Mouse (Mus musculus) thymus, adult 2 months (tissue): ENCODE measurements around the gene Scnn1a. TPM values are rescaled to one million over a fixed set of nuclear protein-coding genes. Genes with fewer than 3 reads are reported as not detected.

ENCODE experiments used
- DNase-seq: peaks from one replicate; pipeline ENCODE4 v3.0.0; 2021
- H3K27ac ChIP-seq: fragments of 200-500 bp; 2 replicates; pipeline ENCODE4 v1.5.1; 2012; ENCODE audit warnings: low read length, control low read depth; ENCODE audit not compliant: control insufficient read depth, insufficient read depth
- H3K27me3 ChIP-seq: fragments of 200-500 bp; 2 replicates; pipeline ENCODE4 v1.6.1; 2012; ENCODE audit warnings: mild to moderate bottlenecking, low read length, moderate library complexity, mixed read lengths; ENCODE audit not compliant: control insufficient read depth, insufficient read depth
- H3K36me3 ChIP-seq: fragments of 200-500 bp; 2 replicates; pipeline ENCODE4 v1.6.1; 2012; ENCODE audit warnings: mild to moderate bottlenecking, low read length, moderate library complexity; ENCODE audit not compliant: control insufficient read depth, insufficient read depth
- H3K4me1 ChIP-seq: fragments of 200-500 bp; replicated peaks from 2 replicates; pipeline ENCODE4 v1.6.1; 2012; ENCODE audit warnings: low read length; ENCODE audit not compliant: control insufficient read depth, insufficient read depth
- H3K4me3 ChIP-seq: fragments of 200-500 bp; 2 replicates; pipeline ENCODE4 v1.5.1; 2012; ENCODE audit warnings: mild to moderate bottlenecking, low read length, control low read depth, moderate library complexity; ENCODE audit not compliant: control insufficient read depth, insufficient read depth
- CTCF ChIP-seq: fragments of 200-500 bp; IDR thresholded peaks from 2 replicates; pipeline ENCODE4 v1.5.1; 2012; ENCODE audit warnings: mild to moderate bottlenecking, control low read depth, low read length, moderate library complexity, borderline replicate concordance; ENCODE audit not compliant: control insufficient read depth, poor library complexity, insufficient read depth; ENCODE audit errors: extremely low read depth
- POLR2A ChIP-seq: fragments of 200-500 bp; IDR thresholded peaks from 2 replicates; pipeline ENCODE4 v1.6.1; 2012; ENCODE audit warnings: mild to moderate bottlenecking, low read length, control low read depth, moderate library complexity; ENCODE audit not compliant: control insufficient read depth, poor library complexity, insufficient read depth; ENCODE audit errors: extremely low read depth
- WGBS: fragments of 180-500 bp; shearing (Covaris S2); methylation state at CpG from one replicate; pipeline ENCODE4 v1.1.7; 2018; 5-methylcytosine and 5-hydroxymethylcytosine counted together
- polyA plus RNA-seq: library from polyadenylated mRNA; depleted of rRNA; stranded (reverse); fragments of >200 nt; gene quantifications from 2 replicates; pipeline ENCODE4 v1.2.3, GENCODE M21; 2012

Gene Scnn1a
- polyA plus RNA-seq, 1 experiment: 32.8 TPM

- H3K36me3 ChIP-seq: no peaks in the 10 kb centered on the region
- no peak overlapping the region for H3K27ac ChIP-seq
- H3K4me1 ChIP-seq: peaks cover 2% of the 10 kb centered on the region; the same call in 1 of the 2 replicates
- 96% methylated on average over 5 of the region's 5 CpGs for WGBS
- no peaks in the 10 kb centered on the region for H3K27me3 ChIP-seq
- no peak for DNase-seq
- no peak overlapping the region for H3K4me3 ChIP-seq
- TF ChIP-seq POLR2A: no peak
- TF ChIP-seq CTCF: no peak
Measured at GRCm38 (mm10) chr6:125307091-125307490, 13.4 kb upstream of the Scnn1a start.

- no peaks in the 10 kb centered on the region; the same call in 1 of the 2 replicates for H3K27me3 ChIP-seq
- H3K4me1 ChIP-seq: peaks cover 6% of the 10 kb centered on the region
- 94% methylated on average over 13 of the region's 13 CpGs for WGBS
- DNase-seq: no peak
- no peaks in the 10 kb centered on the region for H3K36me3 ChIP-seq
- no peak overlapping the region for H3K4me3 ChIP-seq
- H3K27ac ChIP-seq: no peak overlapping the region
- no peak for TF ChIP-seq POLR2A
- TF ChIP-seq CTCF: no peak
Measured at GRCm38 (mm10) chr6:125308921-125309320, 11.5 kb upstream of the Scnn1a start.

GRCm38 (mm10) chr6:125309406-125309805 lies 11.1 kb upstream of the Scnn1a start:
- H3K27me3 ChIP-seq: no peaks in the 10 kb centered on the region; the same call in 1 of the 2 replicates
- H3K4me1 ChIP-seq: peaks cover 10% of the 10 kb centered on the region
- no peak overlapping the region for H3K4me3 ChIP-seq
- no peaks in the 10 kb centered on the region for H3K36me3 ChIP-seq
- WGBS: 91% methylated on average over 5 of the region's 5 CpGs
- H3K27ac ChIP-seq: no peak overlapping the region
- TF ChIP-seq POLR2A (no peak), CTCF (no peak)
- DNase-seq: no peak

GRCm38 (mm10) chr6:125312171-125312570 lies 8.3 kb upstream of the Scnn1a start:
- WGBS: 94% methylated on average over 9 of the region's 9 CpGs
- Histone ChIP-seq H3K27ac (no peak overlapping the region), H3K36me3 (no peaks in the 10 kb centered on the region)

GRCm38 (mm10) chr6:125312581-125313355 lies 7.7 kb upstream of the Scnn1a start:
- Histone ChIP-seq H3K27ac (no peak overlapping the region), H3K4me1 (peaks cover 11% of the 10 kb centered on the region), H3K27me3 (no peaks in the 10 kb centered on the region; the same call in 1 of the 2 replicates), H3K36me3 (no peaks in the 10 kb centered on the region), H3K4me3 (peak overlapping the region; percentile 39)
- no peak for TF ChIP-seq POLR2A
- no peak for TF ChIP-seq CTCF
- WGBS: 88% methylated on average over 22 of the region's 22 CpGs
- DNase-seq: no peak

More at GRCm38 (mm10) chr6:125312171-125312570, 8.3 kb upstream of the Scnn1a start:
- Histone ChIP-seq H3K4me3 (no peak overlapping the region), H3K27me3 (no peaks in the 10 kb centered on the region; the same call in 1 of the 2 replicates), H3K4me1 (peaks cover 10% of the 10 kb centered on the region)
- TF ChIP-seq CTCF: no peak
- no peak for TF ChIP-seq POLR2A
- DNase-seq: no peak

GRCm38 (mm10) chr6:125313546-125314230 lies 6.8 kb upstream of the Scnn1a start, which contains the start of gene Ltbr:
Gene Ltbr (minus strand): TSS chr6:125313885.
- H3K4me1 ChIP-seq: peaks cover 13% of the 10 kb centered on the region
- TF ChIP-seq CTCF (no peak), POLR2A (0 out of 2 replicates have a peak, but pooled peaks have one; percentile 22)
- WGBS: 7% methylated on average over 46 of the region's 46 CpGs
- peak; percentile 39 for DNase-seq
- no peak within 1 kb of the TSS for H3K27ac ChIP-seq
- H3K27me3 ChIP-seq: no peaks in the 10 kb centered on the region; the same call in 1 of the 2 replicates
- H3K36me3 ChIP-seq: no peaks in the 10 kb centered on the region
- peak within 1 kb of the TSS; percentile 39 for H3K4me3 ChIP-seq
